Mouse (Mus musculus) left cerebral cortex, postnatal 10 days (tissue): ENCODE data around the gene Hnrnpl. TPM values are rescaled to one million over a fixed set of nuclear protein-coding genes. Genes with fewer than 3 reads are reported as not detected.

Experiments
- DNase-seq, 2 experiments: peaks; one replicate each; pipeline ENCODE4 v3.0.0; 2021 to 2022; ENCODE audit warnings: low spot score in 2 of 2, mixed read lengths in 1 of 2; ENCODE audit errors: extremely low spot score in 1 of 2
- intact Hi-C: fragments of 180-260 bp; cut with DNase I; formaldehyde crosslinking; loops from one replicate; pipeline ENCODE4 v1.15.1; 2025
- total RNA-seq, 2 experiments: library from RNA; stranded (reverse); gene quantifications; 2 replicates each; pipeline ENCODE4 v1.2.3; 2021

The Hnrnpl gene
- total RNA-seq, 2 experiments from 2014 or later = 459 to 475 TPM

DNA sequence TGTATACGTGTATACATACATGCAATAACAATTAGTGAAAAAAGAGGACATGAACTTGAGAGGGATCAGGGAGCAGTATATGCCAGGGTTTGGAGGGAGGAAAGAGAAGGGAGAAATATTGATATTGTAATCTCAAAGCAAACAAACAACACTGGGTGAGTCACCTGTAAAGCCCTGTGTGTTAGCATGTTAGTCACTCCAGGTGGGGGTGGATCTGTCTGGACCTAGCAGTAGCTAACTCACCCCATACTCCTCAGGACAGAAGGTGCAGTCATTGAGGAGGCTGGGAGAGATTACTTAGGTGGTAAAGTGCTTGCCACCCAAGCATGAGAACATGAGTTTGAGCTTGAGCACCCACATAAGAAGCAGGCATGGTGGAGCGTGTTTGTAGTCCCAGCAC is 51.6 kb downstream of the Hnrnpl start:
- intact Hi-C loops = no loop called here
- DNase-seq = no peak

DNA sequence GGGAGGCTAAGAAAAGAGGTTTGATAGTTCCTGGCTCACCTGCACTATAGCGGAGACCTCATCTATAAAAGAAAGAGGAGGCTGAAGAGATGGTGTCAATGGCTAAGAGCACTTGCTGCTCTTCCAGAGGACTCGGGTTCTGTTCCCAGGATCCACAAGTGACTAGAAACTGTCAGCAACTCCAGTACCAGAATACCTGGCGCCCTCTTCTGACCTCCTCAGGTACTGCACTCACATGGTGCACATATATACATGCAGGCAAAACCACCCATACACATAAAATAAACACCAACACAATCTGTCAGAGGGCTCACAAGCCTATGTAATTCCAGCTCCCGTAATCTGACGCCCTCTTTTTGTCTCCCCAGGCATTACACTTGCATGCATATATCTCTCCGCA is 52.6 kb downstream of the Hnrnpl start:
- intact Hi-C loops = no loop called here
- no peak for DNase-seq

DNA sequence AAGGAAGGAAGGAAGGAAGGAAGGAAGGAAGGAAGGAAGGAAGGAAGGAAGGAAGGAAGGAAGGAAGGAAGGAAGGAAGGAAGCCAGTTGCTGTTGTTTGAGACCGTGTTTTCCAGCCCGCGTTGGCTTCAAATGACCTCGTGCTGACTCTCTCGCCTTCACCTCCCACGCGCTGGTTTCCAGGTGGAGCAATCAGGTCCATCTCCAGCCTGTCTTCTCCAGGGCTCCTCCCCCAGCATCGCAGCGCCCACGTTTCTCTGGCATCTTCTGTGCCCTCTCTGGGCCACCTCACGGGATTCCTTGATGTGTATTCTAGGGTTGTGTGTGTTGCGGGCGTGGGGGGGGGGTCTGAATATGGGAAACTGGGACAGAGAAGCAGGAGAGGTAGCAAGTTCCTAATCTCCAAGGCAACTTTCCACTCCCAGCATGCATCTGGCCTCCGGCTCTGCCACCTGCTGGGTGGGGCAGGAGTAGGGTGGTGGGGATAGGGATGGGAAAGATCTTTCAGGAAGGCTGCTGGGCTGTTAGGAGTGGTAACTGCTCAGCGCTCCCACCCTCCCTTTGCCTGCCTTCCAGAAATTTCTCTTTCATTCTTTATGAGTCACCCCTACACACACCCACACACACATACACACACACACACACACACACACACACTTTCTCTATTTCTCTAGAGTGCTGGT is 54.6 kb downstream of the Hnrnpl start:
- DNase-seq = peak; percentile 39 to 68
- intact Hi-C loops = no loop called here

DNA sequence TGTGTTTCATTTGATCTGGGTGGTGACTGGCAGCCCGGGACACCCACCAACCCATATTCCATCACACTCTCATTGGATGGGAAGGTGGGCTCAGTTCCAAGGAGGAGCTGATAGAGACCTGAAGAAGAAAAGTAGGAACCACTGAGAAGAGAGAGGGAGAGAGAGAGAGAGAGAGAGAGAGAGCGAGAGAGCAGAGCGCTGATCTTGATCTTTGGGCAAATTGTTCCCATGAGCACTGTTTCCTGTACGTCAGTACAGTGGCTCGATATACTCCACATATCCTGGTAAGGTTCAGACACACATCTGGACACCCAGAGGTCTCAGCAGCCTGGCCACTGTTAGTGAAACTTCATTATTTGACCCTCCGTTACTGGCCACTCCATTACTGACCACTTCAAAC is 55.2 kb downstream of the Hnrnpl start, which contains the start of gene Lgals7:
Gene Lgals7, plus strand, starts transcription at position 314 of the 400 bp plus-strand sequence.
- intact Hi-C loops = no loop called here
- no peak for DNase-seq

DNA sequence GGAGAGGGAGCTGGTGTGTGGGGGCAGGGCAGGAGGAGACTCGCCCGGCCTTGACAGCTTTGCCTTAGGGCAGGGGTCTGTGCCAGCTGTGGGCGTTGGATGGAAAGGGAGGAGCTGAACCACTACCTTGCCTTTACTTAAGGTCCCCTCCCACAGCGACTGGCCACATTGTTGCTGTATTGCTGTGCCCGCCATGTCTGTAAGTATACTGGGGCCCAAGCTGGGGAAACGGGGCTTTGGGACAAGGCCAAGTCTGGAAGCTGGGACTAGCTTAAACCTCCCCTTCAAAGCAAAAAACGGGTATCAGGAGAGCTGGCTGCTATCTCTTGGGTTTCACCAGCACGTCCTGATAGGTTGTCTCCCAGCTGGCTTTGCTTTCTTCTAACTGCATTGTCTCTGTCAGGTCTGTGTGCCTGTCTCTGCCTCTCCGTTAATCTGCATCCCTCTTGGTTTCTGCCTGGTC is 56.0 kb downstream of the Hnrnpl start:
- DNase-seq = no peak
- intact Hi-C loops = no loop called here

DNA sequence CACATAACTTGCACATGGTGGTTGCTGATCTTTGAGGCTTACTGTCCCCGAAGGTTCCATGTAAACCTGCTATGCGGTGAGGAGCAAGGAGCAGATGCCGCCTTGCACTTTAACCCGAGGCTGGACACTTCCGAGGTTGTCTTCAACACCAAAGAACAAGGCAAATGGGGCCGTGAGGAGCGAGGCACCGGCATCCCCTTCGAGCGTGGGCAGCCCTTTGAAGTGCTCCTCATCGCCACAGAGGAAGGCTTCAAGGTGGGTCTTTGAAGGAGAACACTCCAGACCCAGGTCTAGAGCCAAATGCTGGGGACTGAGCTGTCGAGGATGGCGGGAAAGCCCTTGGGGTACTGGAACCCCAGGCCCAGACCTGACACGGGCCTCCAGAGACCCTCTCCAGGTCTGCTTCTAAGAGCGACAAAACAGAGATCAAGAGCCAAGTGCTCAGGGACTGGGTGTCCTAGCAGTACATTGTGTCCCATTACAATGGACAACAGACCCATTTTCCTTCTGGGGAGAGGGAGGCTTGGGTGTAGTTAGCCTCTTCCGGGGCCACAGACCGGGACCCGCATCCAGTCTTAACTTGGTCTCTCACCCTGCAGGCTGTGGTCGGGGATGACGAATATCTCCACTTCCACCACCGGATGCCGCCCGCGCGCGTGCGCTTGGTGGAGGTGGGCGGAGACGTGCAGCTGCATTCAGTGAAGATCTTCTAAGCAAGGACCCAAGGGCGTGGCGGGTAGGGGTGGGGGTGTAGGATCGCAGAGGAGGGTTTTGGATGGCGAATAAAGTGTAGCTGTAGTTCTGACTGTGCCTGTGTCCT is 57.4 kb downstream of the Hnrnpl start:
- intact Hi-C loops = loop anchor here (5.0 kb wide), 2 partner anchors 38 to 68 kb away; partner anchors contain the start of gene Ech1
- peak; percentile 47 to 91 for DNase-seq

DNA sequence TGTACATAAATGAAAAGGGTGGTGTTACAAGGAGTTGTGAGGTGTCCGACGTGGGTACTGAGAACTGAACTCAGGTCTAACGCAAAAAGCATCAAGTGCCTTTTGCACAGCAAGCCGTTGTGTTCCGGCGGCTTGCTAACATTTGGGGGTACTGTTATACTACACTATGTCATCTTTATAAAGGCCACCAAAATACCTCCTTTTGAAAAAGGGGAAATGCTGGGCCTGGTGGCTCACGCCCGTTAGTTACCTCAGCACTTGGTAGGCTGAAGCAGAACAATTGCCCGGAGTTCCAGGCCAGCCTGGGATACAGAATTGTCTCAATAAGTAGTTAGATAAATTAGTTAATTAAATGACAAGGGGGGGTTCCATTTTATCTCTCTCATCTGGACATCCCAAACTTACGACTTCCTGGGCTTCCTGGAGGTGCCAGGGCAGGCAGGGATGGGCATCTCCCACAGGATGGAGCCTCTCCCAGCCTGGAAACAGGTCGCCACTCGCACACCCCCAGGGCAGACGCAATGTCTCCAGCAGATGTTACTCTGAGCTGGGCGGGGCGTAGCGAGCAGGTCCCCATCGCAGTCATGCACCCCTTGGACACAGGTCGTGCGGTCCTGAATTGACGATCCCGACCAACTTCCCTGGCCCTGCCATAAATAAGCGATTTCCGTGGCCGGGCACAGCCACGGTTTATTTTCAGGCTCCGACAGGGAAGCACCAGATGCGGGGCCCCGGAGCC is 58.6 kb downstream of the Hnrnpl start:
- intact Hi-C loops = loop anchor here (5.0 kb wide), 2 partner anchors 40 to 70 kb away; partner anchors contain the start of gene Ech1

DNA sequence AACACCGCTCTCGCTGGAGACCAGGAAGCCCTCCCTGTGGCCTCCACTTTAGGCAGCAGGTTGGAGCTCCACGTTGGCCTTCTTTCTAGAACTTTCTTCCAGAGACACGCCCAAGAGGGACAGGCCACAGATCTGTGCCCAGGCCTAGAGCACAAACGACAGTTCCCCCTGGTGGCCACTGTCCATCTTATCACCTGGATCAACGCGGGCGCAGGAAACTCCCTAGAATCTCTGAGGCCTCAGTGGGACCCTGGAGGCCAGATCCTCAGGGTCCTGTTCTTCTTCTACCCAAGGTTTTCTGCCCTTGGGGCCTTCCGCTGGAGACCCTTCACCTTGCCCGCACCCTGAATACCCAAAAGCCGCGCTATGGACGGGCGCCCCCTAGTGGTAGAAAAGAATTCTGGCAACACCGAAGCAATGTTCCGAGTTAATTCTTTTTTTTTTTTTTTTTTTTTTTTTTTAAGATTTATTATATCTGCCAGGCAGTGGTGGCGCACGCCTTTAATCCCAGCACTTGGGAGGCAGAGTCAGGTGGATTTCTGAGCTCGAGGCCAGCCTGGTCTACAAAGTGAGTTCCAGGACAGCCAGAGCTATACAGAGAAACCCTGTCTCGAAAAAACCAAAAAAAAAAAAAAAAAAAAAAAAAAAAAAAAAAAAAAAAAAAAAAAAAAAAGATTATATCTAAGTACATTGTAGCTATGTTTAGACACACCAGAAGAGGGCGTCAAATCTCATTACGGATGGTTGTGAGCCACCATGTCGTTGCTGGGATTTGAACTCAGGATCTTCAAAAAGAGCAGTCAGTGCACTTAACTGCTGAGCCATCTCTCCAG is 59.4 kb downstream of the Hnrnpl start:
- intact Hi-C loops = loop anchor here (5.0 kb wide), 2 partner anchors 40 to 70 kb away; partner anchors contain the start of gene Ech1

More for the DNA sequence above, 58.6 kb downstream of the Hnrnpl start:
- no peak for DNase-seq

DNA sequence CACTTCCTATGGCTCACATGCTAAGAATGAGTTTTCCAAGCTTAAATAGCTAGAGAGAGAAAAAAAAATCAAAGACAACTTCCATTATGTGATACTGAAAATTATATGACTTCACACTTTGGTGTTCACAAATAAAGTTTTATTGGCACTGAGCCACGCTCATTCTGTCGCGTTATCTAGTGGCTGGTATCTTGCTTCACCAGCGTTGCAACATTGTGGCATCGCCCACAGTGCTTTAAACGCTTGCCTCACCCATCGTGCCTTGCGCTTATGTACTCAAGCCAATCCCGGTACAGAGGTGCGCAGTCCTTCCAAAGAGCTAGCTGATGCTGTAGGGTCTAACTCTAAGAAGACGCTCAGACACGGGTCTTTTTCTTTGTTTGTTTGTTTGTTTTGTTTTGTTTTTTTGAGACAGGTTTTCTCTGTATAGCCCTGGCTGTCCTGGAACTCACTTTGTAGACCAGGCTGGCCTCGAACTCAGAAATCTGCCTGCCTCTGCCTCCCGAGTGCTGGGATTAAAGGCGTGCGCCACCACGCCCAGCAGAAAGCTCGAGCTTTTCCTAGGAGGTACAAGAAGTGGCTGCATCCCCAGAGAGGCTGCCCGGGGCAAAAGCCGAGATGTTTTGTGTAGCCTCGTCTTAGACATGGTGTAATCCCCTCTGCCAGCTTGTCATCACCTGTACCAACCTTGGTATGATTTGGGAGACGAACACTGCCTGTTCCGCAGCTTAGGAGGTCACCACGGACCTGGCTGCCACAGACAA is 62.7 kb downstream of the Hnrnpl start:
- intact Hi-C loops = no loop called here
- peak in 1 of 2 experiments; percentile 19 for DNase-seq

More for the DNA sequence above, 59.4 kb downstream of the Hnrnpl start:
- peak in 1 of 2 experiments; percentile 79 for DNase-seq

Other genes starting within 250 kb of the Hnrnpl start
- 10 to 100 TPM; 55.9 to 58.4 TPM for gene Samd4b, start 210.4 kb upstream of the Hnrnpl start, total RNA-seq
- 1 to 10 TPM; 7.7 to 8.2 TPM for gene Pak4, start 210.4 kb upstream of the Hnrnpl start, total RNA-seq
- 1 to 10 TPM in 1 of 2 experiments, under 1 TPM in 1; 0.55 to 1.8 TPM for gene Acp7, start 177.2 kb upstream of the Hnrnpl start, total RNA-seq
- 10 to 100 TPM; 16.0 to 19.8 TPM for gene Fbxo27, start 115.7 kb upstream of the Hnrnpl start, total RNA-seq
- gene Fbxo17, start 91.7 kb upstream of the Hnrnpl start, total RNA-seq = 1 to 10 TPM; 1.5 to 2.5 TPM
- 10 to 100 TPM; 53.9 to 54.7 TPM for gene Mrps12, start 66.7 kb upstream of the Hnrnpl start, total RNA-seq
- gene Sars2, start 66.5 kb upstream of the Hnrnpl start, total RNA-seq = 10 to 100 TPM; 15.6 to 16.0 TPM
- gene Ccer2, start 52.4 kb upstream of the Hnrnpl start, total RNA-seq = 1 to 10 TPM in 1 of 2 experiments, under 1 TPM in 1; 0.45 to 1.4 TPM
- gene Sirt2, start 41.8 kb upstream of the Hnrnpl start, total RNA-seq = 100 to 1,000 TPM; 131 to 154 TPM
- gene Nfkbib, start 41.0 kb upstream of the Hnrnpl start, total RNA-seq = 10 to 100 TPM; 34.7 to 39.6 TPM
- 1 to 10 TPM in 1 of 2 experiments, under 1 TPM in 1; 0.83 to 3.5 TPM for gene Rinl, start 19.6 kb upstream of the Hnrnpl start, total RNA-seq
- gene Ech1, start 16.7 kb downstream of the Hnrnpl start, total RNA-seq = 10 to 100 TPM; 40.8 to 43.3 TPM
- 1 to 10 TPM; 2.4 to 2.7 TPM for gene Lgals4, start 25.3 kb downstream of the Hnrnpl start, total RNA-seq
- gene Lgals7, start 55.3 kb downstream of the Hnrnpl start, total RNA-seq = 1 to 10 TPM in 1 of 2 experiments, not detected in 1; 1.6 TPM
- under 1 TPM; 0.53 to 0.69 TPM for gene Capn12, start 72.9 kb downstream of the Hnrnpl start, total RNA-seq
- gene Actn4, start 153.8 kb downstream of the Hnrnpl start, total RNA-seq = 100 to 1,000 TPM; 151 to 160 TPM
- gene Eif3k, start 173.3 kb downstream of the Hnrnpl start, total RNA-seq = 100 to 1,000 TPM; 171 to 178 TPM
- gene Map4k1, start 173.5 kb downstream of the Hnrnpl start, total RNA-seq = 1 to 10 TPM; 5.8 to 6.0 TPM